Mouse (Mus musculus): ENCODE measurements around the gene Traf3. TPM values are rescaled to one million over a fixed set of nuclear protein-coding genes. Genes with fewer than 3 reads are reported as not detected.

The Traf3 gene
- polyA plus RNA-seq, 1 experiment from 2014 or later, result 3.2 TPM

- no peak overlapping the region for H3K4me2 ChIP-seq
- H3K4me3 ChIP-seq (replicated peaks), result no peak overlapping the region
- H3K9ac ChIP-seq, result no peak overlapping the region
- H3K36me3 ChIP-seq, result no peaks in the 10 kb centered on the region
- H3K27ac ChIP-seq, result no peak overlapping the region
- H3K9me3 ChIP-seq (replicated peaks), result no peaks in the 10 kb centered on the region
- 64% methylated on average over 1 of the region's 1 CpGs for WGBS (ENCODE audit: insufficient replicate concordance)
- H3K4me1 ChIP-seq (replicated peaks), result peaks cover 50% of the 10 kb centered on the region
- DNase-seq (no peak), ATAC-seq (ENCODE audit: low read depth) (no peak)
- no peaks in the 10 kb centered on the region for H3K27me3 ChIP-seq
Observed at GRCm38 (mm10) chr12:111155756-111156155, 10.4 kb upstream of the Traf3 start.

- H3K4me2 ChIP-seq, result peak overlapping the region; percentile 58
- peak overlapping the region; percentile 73 for H3K27ac ChIP-seq
- H3K27me3 ChIP-seq, result no peaks in the 10 kb centered on the region
- peak; percentile 69 for ATAC-seq (ENCODE audit: low read depth)
- DNase-seq, result peak; percentile 34
- H3K4me3 ChIP-seq (replicated peaks), result peak overlapping the region; percentile 28; the same call in 1 of the 2 replicates
- 14% methylated on average over 12 of the region's 12 CpGs for WGBS (ENCODE audit: insufficient replicate concordance)
- peak overlapping the region; percentile 55 for H3K9ac ChIP-seq
- H3K9me3 ChIP-seq (replicated peaks), result no peaks in the 10 kb centered on the region
- peaks cover 55% of the 10 kb centered on the region for H3K4me1 ChIP-seq (replicated peaks)
- no peaks in the 10 kb centered on the region for H3K36me3 ChIP-seq
Observed at GRCm38 (mm10) chr12:111159659-111160428, 6.3 kb upstream of the Traf3 start.

DNA sequence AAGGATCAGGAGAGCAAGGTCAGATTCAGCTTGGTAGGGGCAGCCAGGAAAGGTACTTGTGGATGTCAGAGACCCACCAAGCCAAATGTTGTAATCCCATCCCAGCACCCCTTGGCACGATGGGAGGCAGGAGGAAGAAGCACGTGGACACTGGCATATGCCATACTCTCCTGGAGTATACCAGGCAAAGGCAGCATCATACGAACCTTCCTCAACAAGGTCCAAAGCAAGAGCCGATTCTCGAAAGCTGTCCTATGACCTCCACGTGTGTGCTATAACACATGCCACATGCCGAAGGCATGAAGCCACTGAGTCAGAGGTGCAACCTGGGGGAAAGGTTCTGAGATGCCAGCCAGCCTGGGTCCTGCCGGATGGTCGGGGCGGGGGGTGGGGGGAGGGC is 5.3 kb upstream of the Traf3 start:
- no peaks in the 10 kb centered on the region for H3K9me3 ChIP-seq (replicated peaks)
- peaks cover 65% of the 10 kb centered on the region for H3K4me1 ChIP-seq (replicated peaks)
- no peak overlapping the region; the same call in 1 of the 2 replicates for H3K27ac ChIP-seq
- H3K4me3 ChIP-seq (replicated peaks), result no peak overlapping the region
- no peak overlapping the region for H3K9ac ChIP-seq
- DNase-seq (no peak), ATAC-seq (ENCODE audit: low read depth) (no peak)
- 79% methylated on average over 10 of the region's 10 CpGs for WGBS (ENCODE audit: insufficient replicate concordance)
- H3K4me2 ChIP-seq, result no peak overlapping the region
- H3K36me3 ChIP-seq, result no peaks in the 10 kb centered on the region
- H3K27me3 ChIP-seq, result no peaks in the 10 kb centered on the region

DNA sequence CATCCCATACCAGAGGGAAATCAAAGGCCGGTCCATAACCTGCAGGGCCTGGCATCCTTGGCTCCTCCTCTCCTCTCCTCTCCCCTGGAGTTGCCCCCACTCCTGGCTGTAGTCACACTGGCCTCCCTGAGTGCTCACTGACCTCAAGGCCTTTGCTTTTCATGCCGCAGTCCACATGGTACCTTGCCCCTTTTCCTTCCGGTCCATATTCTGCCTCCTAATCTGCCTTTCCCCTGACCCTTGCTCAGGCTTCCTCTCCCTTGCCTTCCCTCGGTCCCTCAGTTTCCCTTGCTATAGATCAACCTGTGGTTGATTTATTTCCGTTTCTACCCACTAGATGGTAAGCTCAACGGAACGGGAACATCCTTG is 4.2 kb upstream of the Traf3 start:
- ATAC-seq (ENCODE audit: low read depth) (no peak), DNase-seq (no peak)
- Histone ChIP-seq H3K36me3 (no peaks in the 10 kb centered on the region), H3K27me3 (peaks cover 4% of the 10 kb centered on the region), H3K9ac (no peak overlapping the region), H3K9me3 (replicated peaks) (no peaks in the 10 kb centered on the region), H3K4me1 (replicated peaks) (peaks cover 70% of the 10 kb centered on the region), H3K4me3 (replicated peaks) (0 out of 2 replicates have a peak overlapping the region, but pooled peaks have one; percentile 2), H3K27ac (no peak overlapping the region), H3K4me2 (peak overlapping the region; percentile 34)
- WGBS (ENCODE audit: insufficient replicate concordance), result 25% methylated on average over 7 of the region's 7 CpGs

- DNase-seq (no peak), ATAC-seq (ENCODE audit: low read depth) (no peak)
- peaks cover 6% of the 10 kb centered on the region for H3K27me3 ChIP-seq
- peaks cover 74% of the 10 kb centered on the region for H3K4me1 ChIP-seq (replicated peaks)
- peak overlapping the region; percentile 34 for H3K4me2 ChIP-seq
- 14% methylated on average over 16 of the region's 16 CpGs for whole genome bisulfite sequencing (ENCODE audit: insufficient replicate concordance)
- no peak overlapping the region for H3K27ac ChIP-seq
- no peaks in the 10 kb centered on the region for H3K36me3 ChIP-seq
- 0 out of 2 replicates have a peak overlapping the region, but pooled peaks have one; percentile 2 for H3K4me3 ChIP-seq (replicated peaks)
- no peak overlapping the region for H3K9ac ChIP-seq
- no peaks in the 10 kb centered on the region for H3K9me3 ChIP-seq (replicated peaks)
Observed at GRCm38 (mm10) chr12:111162312-111163061, 3.7 kb upstream of the Traf3 start.

DNA sequence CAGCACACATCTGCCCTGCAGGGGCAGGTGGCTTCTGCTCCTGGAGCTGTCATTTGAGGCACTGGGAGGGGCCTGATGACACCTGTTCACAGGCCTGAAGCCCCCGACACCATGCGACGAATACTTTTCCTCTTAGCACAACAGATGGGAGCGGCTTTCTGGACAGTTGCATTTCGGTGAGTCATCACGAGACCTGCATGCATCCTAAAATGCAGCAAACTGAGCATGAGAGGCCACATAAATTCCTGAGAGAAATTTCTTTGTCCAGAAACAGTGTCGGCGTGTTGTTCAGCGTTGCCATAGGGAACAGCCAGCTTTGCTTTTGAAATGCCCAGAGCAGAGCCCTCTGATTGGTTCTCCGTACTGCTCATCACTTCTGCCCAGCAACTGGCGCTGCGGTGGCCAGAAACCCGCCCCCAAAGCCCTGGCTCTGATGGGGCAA is 1.8 kb upstream of the Traf3 start:
- 10% methylated on average over 13 of the region's 13 CpGs for WGBS (ENCODE audit: insufficient replicate concordance)
- DNase-seq, result peak; percentile 73
- no peak overlapping the region for H3K27ac ChIP-seq

DNA sequence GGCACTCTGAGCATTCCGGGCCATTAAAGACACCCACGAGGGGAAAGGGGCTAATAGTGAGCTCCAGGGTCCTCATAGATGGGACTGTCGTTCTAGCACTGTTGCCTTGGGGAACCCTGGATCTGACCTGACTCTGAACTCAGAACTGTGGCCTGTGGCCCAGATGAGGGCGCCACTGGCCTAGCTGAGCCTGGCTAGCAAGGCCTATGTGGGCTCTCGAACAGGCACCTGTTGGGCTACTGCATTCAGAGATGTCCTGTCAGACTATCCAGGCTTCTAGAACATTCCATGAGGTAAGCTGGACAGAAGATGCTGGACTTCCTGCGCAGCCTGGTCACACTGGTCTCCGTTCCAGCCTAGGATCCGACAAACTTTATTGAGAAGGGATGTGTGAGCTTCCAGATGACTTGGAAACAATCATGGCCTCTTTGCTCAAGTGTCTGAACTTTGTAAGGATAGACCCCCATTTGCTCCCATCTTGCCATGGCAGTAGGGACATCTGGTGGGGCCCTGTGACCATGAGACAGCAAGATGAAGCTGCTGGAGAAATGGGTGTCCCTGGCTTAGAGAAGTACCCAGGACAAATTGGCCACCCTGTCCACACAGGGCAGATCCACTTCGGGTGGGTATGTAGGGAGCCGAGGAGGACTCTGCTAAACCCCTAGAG is 891 bp upstream of the Traf3 start:
- ATAC-seq (ENCODE audit: low read depth) (peak; percentile 56), DNase-seq (peak; percentile 38)
- Histone ChIP-seq H3K36me3 (no peaks in the 10 kb centered on the region), H3K4me3 (replicated peaks) (peak overlapping the region; percentile 76), H3K9me3 (replicated peaks) (no peaks in the 10 kb centered on the region), H3K27ac (peak overlapping the region; percentile 66), H3K27me3 (peaks cover 6% of the 10 kb centered on the region), H3K4me1 (replicated peaks) (peaks cover 68% of the 10 kb centered on the region), H3K9ac (peak overlapping the region; percentile 74), H3K4me2 (peak overlapping the region; percentile 82)
- 58% methylated on average over 10 of the region's 10 CpGs for WGBS (ENCODE audit: insufficient replicate concordance)

More for the DNA sequence above, 1.8 kb upstream of the Traf3 start:
- Histone ChIP-seq H3K4me3 (replicated peaks) (peak overlapping the region; percentile 42), H3K9me3 (replicated peaks) (no peaks in the 10 kb centered on the region), H3K4me1 (replicated peaks) (peaks cover 72% of the 10 kb centered on the region), H3K27me3 (peaks cover 6% of the 10 kb centered on the region), H3K9ac (peak overlapping the region; percentile 42; the same call in 1 of the 2 replicates), H3K36me3 (no peaks in the 10 kb centered on the region), H3K4me2 (peak overlapping the region; percentile 82)
- peak; percentile 69 for ATAC-seq (ENCODE audit: low read depth)

DNA sequence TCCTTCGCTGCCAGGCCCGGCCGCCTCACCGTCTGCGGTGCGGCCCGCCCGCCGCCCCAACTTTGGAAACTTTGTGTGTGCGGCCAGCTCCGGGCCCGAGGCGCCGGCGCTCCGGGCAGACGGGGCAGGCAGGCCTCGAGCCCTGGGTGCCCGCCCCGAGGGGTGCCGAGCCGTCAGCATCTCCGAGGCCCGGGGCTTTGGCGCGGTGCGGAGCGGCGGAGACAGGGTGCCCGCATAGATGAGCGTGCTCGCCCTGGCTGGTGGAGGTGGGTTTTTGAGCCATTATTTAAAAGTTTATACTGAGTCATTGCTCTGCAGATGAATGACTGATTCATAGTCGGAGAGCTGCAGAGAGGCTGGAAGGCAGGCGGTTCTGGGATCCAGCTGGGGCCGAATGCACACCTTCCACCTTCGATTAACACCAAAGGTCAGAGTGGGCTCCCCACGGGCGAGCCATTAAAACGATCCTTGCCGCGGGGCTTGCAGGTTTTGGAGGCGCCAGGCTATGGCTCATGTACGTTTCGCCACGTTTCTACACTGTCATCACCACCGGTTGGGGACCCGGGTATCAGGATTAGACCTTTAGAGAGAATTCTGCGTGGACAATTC is 615 bp downstream of the Traf3 start:
- H3K9me3 ChIP-seq (replicated peaks), result no peaks in the 10 kb centered on the region
- no peak for DNase-seq
- peak overlapping the region; percentile 76 for H3K4me3 ChIP-seq (replicated peaks)
- under 1% methylated on average over 39 of the region's 48 CpGs for WGBS (ENCODE audit: insufficient replicate concordance)
- H3K27me3 ChIP-seq, result peaks cover 6% of the 10 kb centered on the region
- peak overlapping the region; percentile 74 for H3K9ac ChIP-seq
- H3K27ac ChIP-seq, result peak overlapping the region; percentile 66
- H3K36me3 ChIP-seq, result no peaks in the 10 kb centered on the region
- peaks cover 60% of the 10 kb centered on the region for H3K4me1 ChIP-seq (replicated peaks)
- ATAC-seq (ENCODE audit: low read depth), result peak; percentile 19; the same call in 1 of the 2 replicates
- H3K4me2 ChIP-seq, result peak overlapping the region; percentile 82

- no peaks in the 10 kb centered on the region for H3K9me3 ChIP-seq (replicated peaks)
- DNase-seq (no peak), ATAC-seq (ENCODE audit: low read depth) (no peak)
- no peak overlapping the region for H3K27ac ChIP-seq
- H3K27me3 ChIP-seq, result peaks cover 6% of the 10 kb centered on the region
- no peak overlapping the region for H3K4me2 ChIP-seq
- 86% methylated on average over 4 of the region's 4 CpGs for WGBS (ENCODE audit: insufficient replicate concordance)
- H3K4me1 ChIP-seq (replicated peaks), result peaks cover 41% of the 10 kb centered on the region
- H3K4me3 ChIP-seq (replicated peaks), result no peak overlapping the region
- H3K36me3 ChIP-seq, result no peaks in the 10 kb centered on the region
- H3K9ac ChIP-seq, result no peak overlapping the region
Observed at GRCm38 (mm10) chr12:111168891-111169290, 2.7 kb downstream of the Traf3 start.

DNA sequence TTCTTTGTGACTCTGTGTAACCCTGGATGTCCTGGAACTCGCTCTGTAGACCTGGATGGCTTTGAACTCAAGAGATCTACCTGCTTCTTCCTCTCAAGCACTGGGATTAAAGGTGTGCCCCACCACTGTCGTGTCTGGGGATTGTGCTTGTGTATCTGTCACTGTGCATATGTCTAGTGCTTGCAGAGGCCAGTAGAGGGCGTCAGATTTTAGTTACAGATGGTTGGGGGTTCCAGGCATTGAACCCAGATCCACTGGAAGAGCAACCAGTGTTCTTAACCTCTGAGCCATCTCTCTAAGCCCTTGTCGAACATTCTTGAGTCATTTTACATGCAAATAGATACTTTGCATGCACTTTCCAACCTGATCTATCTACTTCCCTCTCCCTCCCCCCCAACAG is 12.6 kb downstream of the Traf3 start:
- no peaks in the 10 kb centered on the region for H3K9me3 ChIP-seq (replicated peaks)
- 56% methylated on average over 4 of the region's 4 CpGs for WGBS (ENCODE audit: insufficient replicate concordance)
- H3K9ac ChIP-seq, result no peak overlapping the region
- H3K4me1 ChIP-seq (replicated peaks), result no peaks in the 10 kb centered on the region; the same call in 1 of the 2 replicates
- no peak overlapping the region for H3K4me3 ChIP-seq (replicated peaks)
- no peak overlapping the region for H3K27ac ChIP-seq
- ATAC-seq (ENCODE audit: low read depth), result no peak
- 0 out of 2 replicates have a peak, but pooled peaks cover 5% of the 10 kb centered on the region for H3K36me3 ChIP-seq
- no peak for DNase-seq
- no peak overlapping the region for H3K4me2 ChIP-seq
- no peaks in the 10 kb centered on the region for H3K27me3 ChIP-seq

DNA sequence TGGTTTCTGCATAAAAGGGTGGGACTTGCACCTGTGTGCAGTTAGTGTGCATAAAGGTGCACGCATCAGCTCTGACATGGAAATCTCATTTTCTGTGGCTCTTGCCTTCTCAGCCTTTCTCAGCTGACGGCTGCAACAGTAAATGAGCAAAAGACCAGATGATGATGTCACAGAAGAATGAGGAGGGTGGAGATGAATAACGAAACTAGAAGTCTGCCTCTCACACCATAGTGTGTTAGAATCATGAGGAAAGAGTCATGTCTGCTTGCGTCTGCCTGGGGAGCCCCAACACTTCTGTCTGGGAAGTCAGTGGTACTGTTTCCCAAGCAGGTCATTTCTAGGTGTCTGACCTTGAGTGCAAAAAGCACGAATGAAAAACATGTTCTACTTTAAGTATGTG is 15.7 kb downstream of the Traf3 start:
- Histone ChIP-seq H3K9ac (no peak overlapping the region), H3K27ac (no peak overlapping the region), H3K4me1 (replicated peaks) (peaks cover 3% of the 10 kb centered on the region; the same call in 1 of the 2 replicates), H3K36me3 (no peaks in the 10 kb centered on the region), H3K4me3 (replicated peaks) (no peak overlapping the region), H3K9me3 (replicated peaks) (no peaks in the 10 kb centered on the region), H3K27me3 (no peaks in the 10 kb centered on the region), H3K4me2 (no peak overlapping the region)
- DNase-seq, result no peak
- WGBS (ENCODE audit: insufficient replicate concordance), result 69% methylated on average over 5 of the region's 5 CpGs
- ATAC-seq (ENCODE audit: low read depth), result no peak
